Mouse (Mus musculus) cortical plate, adult 2 months (tissue): ENCODE measurements at regions not wholly inside any gene's neighbourhood (a gene's known extent, or its start where the extent isn't known, plus 50 kb on each side); places are given as distances from the start of the nearest gene placed in this dataset.

Experiments used
- H3K27ac ChIP-seq: fragments of 200-500 bp; 2 replicates; pipeline ENCODE4 v1.5.1; 2012; ENCODE audit warnings: low read length, control low read depth, inconsistent platforms; ENCODE audit not compliant: insufficient read depth
- H3K4me1 ChIP-seq: fragments of 200-500 bp; 2 replicates; pipeline ENCODE4 v1.6.1; 2011; ENCODE audit warnings: low read length; ENCODE audit not compliant: control insufficient read depth, insufficient read depth
- H3K4me3 ChIP-seq: fragments of 200-500 bp; 2 replicates; pipeline ENCODE4 v1.5.1; 2011; ENCODE audit warnings: mild to moderate bottlenecking, low read length, control low read depth; ENCODE audit not compliant: insufficient read depth
- CTCF ChIP-seq: fragments of 200-500 bp; IDR thresholded peaks from 2 replicates; pipeline ENCODE4 v1.5.1; 2011; ENCODE audit warnings: mild to moderate bottlenecking, control low read depth, low read length; ENCODE audit not compliant: insufficient read depth; ENCODE audit errors: extremely low read depth
- POLR2A ChIP-seq: fragments of 200-500 bp; IDR thresholded peaks from 2 replicates; pipeline ENCODE4 v1.6.1; 2011; ENCODE audit warnings: mild to moderate bottlenecking, low read length, control low read depth; ENCODE audit not compliant: insufficient read depth; ENCODE audit errors: extremely low read depth

DNA sequence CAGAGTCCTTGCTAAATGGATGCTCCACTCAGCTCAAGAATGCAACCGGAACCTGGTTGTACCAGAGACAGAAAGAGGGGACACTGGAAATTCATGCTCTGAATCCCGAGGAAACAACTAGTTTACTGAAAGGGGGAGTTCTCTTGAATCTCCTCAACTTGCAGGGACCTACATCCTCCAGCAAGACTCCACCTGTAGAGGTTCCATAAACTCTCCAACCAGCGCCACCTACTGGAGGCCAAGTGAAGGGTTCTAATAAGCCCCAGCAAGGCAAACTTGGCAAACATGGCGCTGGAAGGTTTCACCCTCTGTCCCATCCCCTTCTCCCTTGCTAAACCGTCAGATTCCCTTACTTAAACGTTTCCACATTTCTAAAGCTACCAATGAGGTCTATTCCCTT is 433.0 kb upstream of the Castor2 start:
- TF ChIP-seq CTCF (peak; percentile 51), POLR2A (no peak)
- Histone ChIP-seq H3K27ac (no peak overlapping the region), H3K4me3 (no peak overlapping the region), H3K4me1 (no peaks in the 10 kb centered on the region)

DNA sequence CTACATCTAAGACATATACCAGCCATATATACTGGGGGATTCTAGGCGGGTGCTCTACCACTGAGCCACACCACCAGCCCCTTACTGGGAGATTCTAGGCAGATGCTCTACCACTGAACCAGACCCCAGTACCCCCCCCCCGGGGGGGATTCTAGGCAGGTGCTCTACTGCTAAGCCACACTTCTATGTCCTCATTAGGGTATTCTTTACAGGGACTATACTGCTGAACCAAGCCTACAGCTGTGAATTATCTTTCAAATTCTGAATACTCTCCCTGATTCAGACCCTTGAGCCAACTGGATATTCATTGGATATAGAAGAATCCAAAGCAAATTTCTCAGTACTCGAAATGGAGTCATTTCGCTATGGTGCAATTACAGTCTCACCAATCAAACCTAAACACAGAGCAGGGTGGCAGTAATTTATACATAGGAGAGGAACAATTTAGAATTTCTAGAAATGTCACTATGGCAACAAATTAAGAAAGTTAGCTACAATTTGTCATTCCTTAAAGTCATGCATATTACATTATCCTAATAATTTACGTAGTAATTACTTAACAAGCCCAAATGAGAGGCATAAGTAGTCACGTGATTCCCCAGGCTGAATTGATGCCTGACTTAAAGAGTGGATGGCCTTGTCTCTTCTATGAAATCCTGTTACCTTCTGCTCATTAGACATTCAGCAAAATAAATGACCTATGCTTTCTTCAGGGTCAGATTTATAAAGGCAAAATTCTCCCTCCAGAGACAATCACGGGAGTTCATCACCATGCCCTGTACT is 436.8 kb upstream of the Castor2 start:
- H3K4me3 ChIP-seq: no peak overlapping the region
- no peak overlapping the region for H3K27ac ChIP-seq
- no peaks in the 10 kb centered on the region for H3K4me1 ChIP-seq
- TF ChIP-seq POLR2A (no peak), CTCF (no peak)

DNA sequence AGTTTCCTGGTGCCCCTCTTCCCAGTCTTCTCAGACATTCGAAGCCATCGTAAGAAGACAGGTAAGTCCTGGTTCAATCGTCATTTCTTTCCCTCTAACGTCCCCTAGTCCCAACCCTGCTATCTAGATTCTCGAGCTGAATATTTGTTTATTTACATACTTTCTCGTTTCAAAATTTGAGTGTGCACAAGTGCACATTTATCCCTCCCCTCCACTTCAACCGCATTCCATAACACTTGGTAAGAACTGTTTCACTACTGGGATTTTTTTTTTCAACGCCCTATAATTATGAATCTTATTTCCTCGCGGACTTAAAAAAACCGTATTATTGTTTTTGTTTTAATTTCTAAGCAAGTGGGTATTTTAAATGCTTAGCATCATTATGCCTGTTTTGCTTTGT is 439.2 kb upstream of the Castor2 start:
- Histone ChIP-seq H3K4me1 (no peaks in the 10 kb centered on the region), H3K4me3 (no peak overlapping the region), H3K27ac (no peak overlapping the region)
- TF ChIP-seq POLR2A: no peak
- no peak for TF ChIP-seq CTCF

DNA sequence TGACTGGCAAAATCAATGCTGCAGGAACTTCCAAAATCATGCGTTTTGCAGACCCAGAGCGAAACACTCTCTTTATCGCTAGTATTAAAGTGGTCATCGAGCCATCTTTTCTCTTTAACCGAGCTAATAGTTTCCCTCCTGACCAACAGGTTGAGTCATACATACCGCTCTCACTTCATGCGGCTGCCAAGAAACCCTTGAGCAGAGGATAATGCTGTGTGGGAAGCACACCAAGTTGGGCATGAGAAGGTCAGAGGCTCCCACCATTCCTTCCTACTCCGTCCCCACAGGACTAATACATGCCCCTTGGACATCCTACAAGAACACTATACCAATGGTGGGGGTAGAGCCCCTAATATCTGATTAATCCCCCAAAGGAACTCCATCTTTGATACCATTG is 442.7 kb upstream of the Castor2 start:
- H3K4me1 ChIP-seq: no peaks in the 10 kb centered on the region
- H3K4me3 ChIP-seq: no peak overlapping the region
- H3K27ac ChIP-seq: no peak overlapping the region
- TF ChIP-seq POLR2A (no peak), CTCF (no peak)

DNA sequence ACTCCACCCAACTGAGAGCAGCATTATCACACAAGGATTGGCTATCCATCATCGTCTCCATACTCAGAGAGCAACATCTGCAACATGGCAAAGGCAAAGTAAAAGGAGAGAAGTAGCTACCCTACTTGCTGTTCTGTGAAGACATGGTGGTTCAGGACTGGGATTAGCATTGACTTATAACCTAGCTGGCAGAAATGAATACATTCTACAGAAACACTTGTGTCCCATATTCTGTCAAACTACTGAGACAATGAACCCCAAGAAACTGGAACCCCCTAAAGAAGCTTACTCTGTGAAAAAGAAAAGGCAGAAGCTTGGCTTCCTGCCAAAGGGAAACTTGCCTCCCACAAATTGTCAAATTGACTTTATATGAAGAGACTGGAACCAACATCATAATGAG is 446.1 kb upstream of the Castor2 start:
- no peak overlapping the region for H3K4me3 ChIP-seq

DNA sequence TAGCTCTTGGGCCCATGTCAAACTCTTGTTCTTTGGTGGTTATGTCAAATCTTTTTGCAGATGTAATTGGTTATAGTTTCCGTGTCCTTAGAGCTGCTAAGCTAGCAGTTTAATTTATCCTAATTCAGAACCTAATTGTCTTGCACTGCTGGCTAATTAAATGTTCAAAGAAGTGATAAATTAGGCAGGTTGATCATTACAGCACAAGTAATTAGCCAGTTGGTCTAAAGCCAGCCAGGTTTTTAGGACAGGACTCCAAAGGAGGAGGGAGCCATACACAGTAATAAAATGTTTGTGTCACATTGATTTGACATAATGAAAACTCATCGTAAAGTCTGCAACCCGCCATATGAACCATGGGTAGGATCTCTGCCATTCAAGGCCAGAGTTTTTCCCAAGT is 449.3 kb upstream of the Castor2 start:
- H3K27ac ChIP-seq: no peak overlapping the region
- TF ChIP-seq POLR2A (no peak), CTCF (no peak)

More for the DNA sequence above, 446.1 kb upstream of the Castor2 start:
- TF ChIP-seq POLR2A (no peak), CTCF (no peak)
- H3K27ac ChIP-seq: no peak overlapping the region
- H3K4me1 ChIP-seq: no peaks in the 10 kb centered on the region

DNA sequence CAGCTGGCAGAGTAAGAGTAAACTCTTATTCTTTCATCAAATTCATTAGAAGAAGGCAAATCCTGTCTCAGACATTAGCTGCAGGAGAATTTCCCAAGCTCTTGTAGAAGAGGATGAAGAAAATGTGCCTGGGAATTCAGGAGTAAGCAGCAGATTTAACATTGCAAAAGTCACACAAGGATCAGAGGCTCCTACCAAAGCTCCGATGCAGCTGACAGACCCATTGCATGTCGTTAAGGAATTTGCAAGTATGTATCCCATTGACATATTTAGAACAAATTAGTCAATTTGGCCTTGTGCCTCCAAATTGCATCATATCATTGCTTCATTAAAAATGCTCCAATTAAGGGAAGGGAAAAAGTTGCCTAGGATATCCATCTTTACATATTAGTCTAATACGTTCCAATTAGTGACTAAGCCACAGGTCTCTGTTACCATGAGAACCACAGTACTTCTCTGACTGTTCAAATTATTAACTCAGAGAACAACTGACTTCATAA is 453.8 kb upstream of the Castor2 start:
- Histone ChIP-seq H3K4me3 (no peak overlapping the region), H3K27ac (no peak overlapping the region), H3K4me1 (no peaks in the 10 kb centered on the region)
- TF ChIP-seq CTCF: no peak
- TF ChIP-seq POLR2A: no peak

More for the DNA sequence above, 449.3 kb upstream of the Castor2 start:
- Histone ChIP-seq H3K4me1 (no peaks in the 10 kb centered on the region), H3K4me3 (no peak overlapping the region)

DNA sequence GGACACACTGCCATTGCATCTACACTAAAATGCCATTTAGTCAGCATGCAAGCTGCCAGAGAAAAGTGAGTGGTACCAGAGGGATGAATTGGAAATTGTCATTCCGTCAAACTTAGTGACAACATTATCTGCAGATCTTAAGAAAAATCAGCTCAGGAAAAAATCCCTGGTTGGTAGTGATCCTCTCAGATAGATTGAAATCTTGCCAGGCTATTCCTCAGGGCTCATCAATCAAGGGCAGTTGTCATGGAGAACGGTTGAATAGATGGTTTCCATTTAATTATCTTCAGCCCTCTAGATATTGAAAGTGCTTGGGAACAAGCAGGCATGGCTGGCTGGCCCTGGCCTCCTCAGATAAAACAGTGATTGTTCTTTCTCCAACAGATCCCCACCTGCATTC is 456.2 kb upstream of the Castor2 start:
- no peak for TF ChIP-seq POLR2A
- no peak for TF ChIP-seq CTCF
- Histone ChIP-seq H3K4me1 (no peaks in the 10 kb centered on the region), H3K27ac (no peak overlapping the region), H3K4me3 (no peak overlapping the region)

DNA sequence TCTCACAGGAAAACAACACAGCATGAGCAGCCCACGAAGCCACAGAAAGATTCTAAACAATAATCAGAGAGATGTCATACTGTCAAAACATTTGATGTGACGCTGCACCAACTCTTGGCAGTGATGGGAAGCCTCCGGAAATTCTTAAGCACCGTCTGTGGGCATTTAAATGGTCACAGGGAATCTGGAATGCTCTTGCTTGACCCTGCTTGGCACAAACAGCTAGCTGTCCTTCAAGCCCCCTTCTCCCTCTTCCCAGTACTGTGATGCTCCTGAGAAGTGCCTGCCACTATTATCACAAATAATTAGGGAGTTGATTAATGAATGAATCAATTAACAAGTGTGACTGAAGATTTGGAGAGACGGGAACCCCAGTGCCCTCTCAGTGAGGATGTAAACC is 465.0 kb upstream of the Castor2 start:
- no peak overlapping the region for H3K27ac ChIP-seq

DNA sequence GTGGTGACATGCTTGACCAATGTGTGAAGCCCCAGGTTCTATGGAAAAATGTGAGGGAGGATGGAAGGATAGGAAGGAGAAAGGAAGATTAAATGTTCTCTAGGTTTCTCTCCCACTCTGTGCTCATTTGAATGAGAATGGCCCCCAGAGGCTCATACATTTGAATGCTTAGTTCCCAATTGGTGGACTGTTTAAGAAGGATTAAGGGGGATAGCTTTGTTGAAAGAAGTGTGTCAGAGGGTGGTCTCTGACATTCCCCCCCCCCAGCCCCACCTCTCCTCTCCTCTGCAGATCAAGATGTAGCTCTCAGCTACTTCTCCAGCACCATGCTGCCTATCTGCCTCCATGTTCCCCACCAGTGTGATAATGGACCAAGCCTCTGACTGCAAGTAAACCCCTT is 467.7 kb upstream of the Castor2 start:
- Histone ChIP-seq H3K27ac (no peak overlapping the region), H3K4me3 (no peak overlapping the region), H3K4me1 (no peaks in the 10 kb centered on the region)
- TF ChIP-seq POLR2A (no peak), CTCF (no peak)

More for the DNA sequence above, 465.0 kb upstream of the Castor2 start:
- H3K4me1 ChIP-seq: no peaks in the 10 kb centered on the region
- TF ChIP-seq CTCF (no peak), POLR2A (no peak)
- H3K4me3 ChIP-seq: no peak overlapping the region

DNA sequence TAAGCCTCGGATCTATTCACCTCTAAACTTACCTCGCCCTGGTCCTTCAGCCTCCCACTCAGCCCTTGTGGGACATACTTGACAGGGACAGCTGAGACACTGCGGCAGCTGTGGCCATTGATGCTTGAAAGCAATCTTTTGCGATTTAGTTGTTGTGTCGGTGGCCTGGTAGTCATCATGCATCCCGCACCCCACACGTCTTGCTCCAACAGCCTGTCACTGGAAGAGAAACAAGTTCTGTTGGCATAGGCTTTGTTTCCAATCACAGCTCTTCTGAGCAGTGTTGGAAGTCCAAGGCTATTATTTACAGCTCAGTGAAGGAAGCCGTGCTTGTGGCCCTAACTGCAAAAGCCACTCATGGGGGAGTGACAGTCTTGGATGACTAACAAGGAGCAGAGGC is 480.2 kb upstream of the Castor2 start:
- no peak overlapping the region for H3K27ac ChIP-seq
- H3K4me3 ChIP-seq: no peak overlapping the region
- H3K4me1 ChIP-seq: no peaks in the 10 kb centered on the region; the same call in 1 of the 2 replicates
- TF ChIP-seq CTCF (no peak), POLR2A (no peak)
